Mouse (Mus musculus): ENCODE measurements at regions not wholly inside any gene's neighbourhood (a gene's known extent, or its start where the extent isn't known, plus 50 kb on each side); places are given as distances from the start of the nearest gene placed in this dataset.
"Not testable (repeated sequence)": the region's sequence is repeated elsewhere in the genome, so short reads cannot be mapped to it uniquely, and the experiment has no call there.

GRCm38 (mm10) chr17:13465822-13466221 is 111.5 kb downstream of the Tcp10c start:
- H3K9me3 ChIP-seq (replicated peaks; ENCODE audit: control insufficient read depth, insufficient read depth, low read length, poor library complexity, severe bottlenecking); H3K27me3 ChIP-seq (ENCODE audit: control insufficient read depth, insufficient read depth, low read length, poor library complexity, severe bottlenecking); H3K4me1 ChIP-seq (ENCODE audit: control insufficient read depth, insufficient read depth, low read length); H3K9ac ChIP-seq (ENCODE audit: low read depth, poor library complexity, severe bottlenecking); H3K27ac ChIP-seq (ENCODE audit: insufficient read depth, low read length); H3K36me3 ChIP-seq (ENCODE audit: control insufficient read depth, insufficient read depth, low read length, poor library complexity, severe bottlenecking); H3K4me3 ChIP-seq (ENCODE audit: low read depth, low read length): not testable (repeated sequence)

- H3K27ac ChIP-seq (ENCODE audit: insufficient read depth, low read length); H3K4me3 ChIP-seq (ENCODE audit: low read depth, low read length); H3K4me1 ChIP-seq (ENCODE audit: control insufficient read depth, insufficient read depth, low read length); H3K9ac ChIP-seq (ENCODE audit: low read depth, poor library complexity, severe bottlenecking); H3K9me3 ChIP-seq (replicated peaks; ENCODE audit: control insufficient read depth, insufficient read depth, low read length, poor library complexity, severe bottlenecking); H3K27me3 ChIP-seq (ENCODE audit: control insufficient read depth, insufficient read depth, low read length, poor library complexity, severe bottlenecking); H3K36me3 ChIP-seq (ENCODE audit: control insufficient read depth, insufficient read depth, low read length, poor library complexity, severe bottlenecking): not testable (repeated sequence)
These were observed 115.6 kb downstream of the Tcp10c start for GRCm38 (mm10) chr17:13469867-13470380.

GRCm38 (mm10) chr17:13472460-13473062 is 118.2 kb downstream of the Tcp10c start:
- no peak for TF ChIP-seq EP300 (IDR thresholded peaks at IDR 0.05; ENCODE audit: insufficient read depth, low read depth, low read length)
- TF ChIP-seq CTCF (IDR thresholded peaks at IDR 0.05; ENCODE audit: low read depth, low read length): peak; percentile 48
- H3K9me3 ChIP-seq (replicated peaks; ENCODE audit: control insufficient read depth, insufficient read depth, low read length, poor library complexity, severe bottlenecking): no peaks in the 10 kb centered on the region
- no peak overlapping the region for H3K27ac ChIP-seq (ENCODE audit: insufficient read depth, low read length)

GRCm38 (mm10) chr17:13474310-13475094 is 120.1 kb downstream of the Tcp10c start:
- no peak overlapping the region for H3K4me3 ChIP-seq (ENCODE audit: low read depth, low read length)
- no peaks in the 10 kb centered on the region for H3K4me1 ChIP-seq (ENCODE audit: control insufficient read depth, insufficient read depth, low read length)
- H3K9me3 ChIP-seq (replicated peaks; ENCODE audit: control insufficient read depth, insufficient read depth, low read length, poor library complexity, severe bottlenecking): no peaks in the 10 kb centered on the region
- no peak overlapping the region for H3K9ac ChIP-seq (ENCODE audit: low read depth, poor library complexity, severe bottlenecking)
- no peak for TF ChIP-seq CTCF (IDR thresholded peaks at IDR 0.05; ENCODE audit: low read depth, low read length)
- no peak for TF ChIP-seq EP300 (IDR thresholded peaks at IDR 0.05; ENCODE audit: insufficient read depth, low read depth, low read length)
- no peak for TF ChIP-seq POLR2A (IDR thresholded peaks at IDR 0.05; ENCODE audit: insufficient read depth, low read length)
- H3K27me3 ChIP-seq (ENCODE audit: control insufficient read depth, insufficient read depth, low read length, poor library complexity, severe bottlenecking): no peaks in the 10 kb centered on the region
- H3K36me3 ChIP-seq (ENCODE audit: control insufficient read depth, insufficient read depth, low read length, poor library complexity, severe bottlenecking): no peaks in the 10 kb centered on the region
- no peak overlapping the region for H3K27ac ChIP-seq (ENCODE audit: insufficient read depth, low read length)

More at GRCm38 (mm10) chr17:13472460-13473062, 118.2 kb downstream of the Tcp10c start:
- no peak overlapping the region for H3K9ac ChIP-seq (ENCODE audit: low read depth, poor library complexity, severe bottlenecking)
- no peaks in the 10 kb centered on the region for H3K4me1 ChIP-seq (ENCODE audit: control insufficient read depth, insufficient read depth, low read length)
- no peak overlapping the region for H3K4me3 ChIP-seq (ENCODE audit: low read depth, low read length)
- no peaks in the 10 kb centered on the region for H3K27me3 ChIP-seq (ENCODE audit: control insufficient read depth, insufficient read depth, low read length, poor library complexity, severe bottlenecking)
- no peaks in the 10 kb centered on the region for H3K36me3 ChIP-seq (ENCODE audit: control insufficient read depth, insufficient read depth, low read length, poor library complexity, severe bottlenecking)

GRCm38 (mm10) chr17:13478866-13479571 is 124.6 kb downstream of the Tcp10c start:
- Histone ChIP-seq H3K27ac (ENCODE audit: insufficient read depth, low read length) (no peak overlapping the region), H3K4me1 (ENCODE audit: control insufficient read depth, insufficient read depth, low read length) (no peaks in the 10 kb centered on the region), H3K36me3 (ENCODE audit: control insufficient read depth, insufficient read depth, low read length, poor library complexity, severe bottlenecking) (no peaks in the 10 kb centered on the region), H3K27me3 (ENCODE audit: control insufficient read depth, insufficient read depth, low read length, poor library complexity, severe bottlenecking) (no peaks in the 10 kb centered on the region), H3K9ac (ENCODE audit: low read depth, poor library complexity, severe bottlenecking) (no peak overlapping the region), H3K4me3 (ENCODE audit: low read depth, low read length) (no peak overlapping the region), H3K9me3 (replicated peaks; ENCODE audit: control insufficient read depth, insufficient read depth, low read length, poor library complexity, severe bottlenecking) (no peaks in the 10 kb centered on the region)
- TF ChIP-seq CTCF (IDR thresholded peaks at IDR 0.05; ENCODE audit: low read depth, low read length) (no peak), EP300 (IDR thresholded peaks at IDR 0.05; ENCODE audit: insufficient read depth, low read depth, low read length) (no peak), POLR2A (IDR thresholded peaks at IDR 0.05; ENCODE audit: insufficient read depth, low read length) (no peak)

GRCm38 (mm10) chr17:13479572-13480063 is 125.2 kb downstream of the Tcp10c start:
- TF ChIP-seq CTCF (IDR thresholded peaks at IDR 0.05; ENCODE audit: low read depth, low read length): no peak
- no peak for TF ChIP-seq EP300 (IDR thresholded peaks at IDR 0.05; ENCODE audit: insufficient read depth, low read depth, low read length)
- TF ChIP-seq POLR2A (IDR thresholded peaks at IDR 0.05; ENCODE audit: insufficient read depth, low read length): no peak
- no peak overlapping the region for H3K4me3 ChIP-seq (ENCODE audit: low read depth, low read length)

More at GRCm38 (mm10) chr17:13479572-13480063, 125.2 kb downstream of the Tcp10c start:
- no peaks in the 10 kb centered on the region for H3K27me3 ChIP-seq (ENCODE audit: control insufficient read depth, insufficient read depth, low read length, poor library complexity, severe bottlenecking)
- no peaks in the 10 kb centered on the region for H3K36me3 ChIP-seq (ENCODE audit: control insufficient read depth, insufficient read depth, low read length, poor library complexity, severe bottlenecking)
- H3K9me3 ChIP-seq (replicated peaks; ENCODE audit: control insufficient read depth, insufficient read depth, low read length, poor library complexity, severe bottlenecking): no peaks in the 10 kb centered on the region
- no peak overlapping the region for H3K9ac ChIP-seq (ENCODE audit: low read depth, poor library complexity, severe bottlenecking)
- H3K4me1 ChIP-seq (ENCODE audit: control insufficient read depth, insufficient read depth, low read length): no peaks in the 10 kb centered on the region
- H3K27ac ChIP-seq (ENCODE audit: insufficient read depth, low read length): no peak overlapping the region

Data from ES-Bruce4 (cell line).